Mouse (Mus musculus) CH12.LX (cell line): Measurements from ENCODE around the gene Gm9964. TPM values are rescaled to one million over a fixed set of nuclear protein-coding genes. Genes with fewer than 3 reads are reported as not detected.

Experiments
- DNase-seq: peaks from one replicate; pipeline ENCODE4 v3.0.0-alpha.2; 2013; ENCODE audit errors: extremely low read depth
- H3K27ac ChIP-seq: 2 replicates; pipeline ENCODE4 v1.5.1; 2012; ENCODE audit warnings: low read depth, mild to moderate bottlenecking, control low read depth, moderate library complexity; ENCODE audit not compliant: insufficient read depth
- H3K27me3 ChIP-seq: replicated peaks from 2 replicates; pipeline ENCODE3; 2012; ENCODE audit warnings: inconsistent platforms
- H3K36me3 ChIP-seq, 2 experiments: replicated peaks in 1 of 2; 2 replicates each; pipeline versions ENCODE3 to v1.6.1; 2012; ENCODE audit warnings: inconsistent platforms in 1 of 2, low read length in 1 of 2, mild to moderate bottlenecking in 1 of 2, mixed read lengths in 1 of 2, moderate library complexity in 1 of 2; ENCODE audit not compliant: control insufficient read depth in 1 of 2, insufficient read depth in 1 of 2
- H3K4me1 ChIP-seq, 2 experiments: 2 replicates each; pipeline ENCODE4 v1.6.1; 2012; ENCODE audit warnings: inconsistent platforms in 1 of 2, moderate library complexity in 1 of 2; ENCODE audit not compliant: insufficient read depth in 2 of 2, control insufficient read depth in 1 of 2
- H3K4me2 ChIP-seq: 2 replicates; pipeline ENCODE4 v1.6.1; 2012; ENCODE audit warnings: low read depth, mild to moderate bottlenecking, control low read depth; ENCODE audit not compliant: poor library complexity, insufficient read depth, severe bottlenecking
- H3K4me3 ChIP-seq, 3 experiments: fragments of 150-350 bp in 1 of 3; sonication (generic) in 1 of 3; replicated peaks in 1 of 3; 2 replicates each; pipeline versions ENCODE3 to v1.5.1; 2011 to 2012; ENCODE audit warnings: low read depth in 2 of 3, low read length in 2 of 3, mild to moderate bottlenecking in 2 of 3, moderate library complexity in 2 of 3, control low read depth in 1 of 3, improper control_type of control experiment in 1 of 3, inconsistent platforms in 1 of 3, mixed read lengths in 1 of 3; ENCODE audit not compliant: poor library complexity in 1 of 3
- H3K79me2 ChIP-seq: replicated peaks from 2 replicates; pipeline ENCODE4 v1.6.1; 2012; ENCODE audit warnings: mild to moderate bottlenecking, moderate library complexity; ENCODE audit not compliant: control insufficient read depth, poor library complexity, insufficient read depth, severe bottlenecking; ENCODE audit errors: extremely low read depth
- H3K9ac ChIP-seq: 2 replicates; pipeline ENCODE4 v1.6.1; 2012; ENCODE audit warnings: low read depth, mild to moderate bottlenecking, control low read depth, moderate library complexity; ENCODE audit not compliant: insufficient read depth
- H3K9me3 ChIP-seq: replicated peaks from 2 replicates; pipeline ENCODE3; 2012; ENCODE audit warnings: low read length, inconsistent platforms, mixed read lengths
- BHLHE40 ChIP-seq: IDR thresholded peaks from 2 replicates; pipeline ENCODE4 v1.6.1; 2011; ENCODE audit warnings: mild to moderate bottlenecking, low read depth, low read length, improper control_type of control experiment
- CHD1 ChIP-seq: IDR thresholded peaks from 2 replicates; pipeline ENCODE4 v1.6.1; 2012; ENCODE audit warnings: low read depth, low read length, improper control_type of control experiment, inconsistent platforms
- CHD2 ChIP-seq: IDR thresholded peaks from 2 replicates; pipeline ENCODE4 v1.6.1; 2011; ENCODE audit warnings: low read length, improper control_type of control experiment
- CTCF ChIP-seq, 2 experiments: IDR thresholded peaks in 1 of 2; conservative IDR thresholded peaks in 1 of 2; 2 replicates each; pipeline ENCODE4 v1.5.1; 2011 to 2012; ENCODE audit warnings: low read depth in 2 of 2, low read length in 2 of 2, improper control_type of control experiment in 1 of 2, inconsistent platforms in 1 of 2, mild to moderate bottlenecking in 1 of 2, moderate library complexity in 1 of 2
- E2F4 ChIP-seq: IDR thresholded peaks from 2 replicates; pipeline ENCODE4 v1.6.1; 2011; ENCODE audit warnings: low read depth, low read length, improper control_type of control experiment; ENCODE audit not compliant: insufficient replicate concordance
- ELF1 ChIP-seq: IDR thresholded peaks from 2 replicates; pipeline ENCODE4 v1.6.1; 2014; ENCODE audit warnings: low read depth, mild to moderate bottlenecking, inconsistent platforms, low read length, improper control_type of control experiment
- EP300 ChIP-seq: IDR thresholded peaks from 2 replicates; pipeline ENCODE4 v1.6.1; 2011; ENCODE audit warnings: low read length, improper control_type of control experiment
- ETS1 ChIP-seq: conservative IDR thresholded peaks from 2 replicates; pipeline ENCODE4 v1.6.1; 2012; ENCODE audit warnings: low read depth, mild to moderate bottlenecking, inconsistent platforms, low read length, improper control_type of control experiment, moderate library complexity
- GABPA ChIP-seq: IDR thresholded peaks from 2 replicates; pipeline ENCODE4 v1.6.1; 2012; ENCODE audit warnings: low read depth, low read length, improper control_type of control experiment, inconsistent platforms; ENCODE audit not compliant: insufficient replicate concordance
- JUN ChIP-seq: IDR thresholded peaks from 2 replicates; pipeline ENCODE4 v1.6.1; 2011; ENCODE audit warnings: low read depth, mild to moderate bottlenecking, low read length, improper control_type of control experiment, moderate library complexity; ENCODE audit not compliant: insufficient read depth
- JUND ChIP-seq: conservative IDR thresholded peaks from 2 replicates; pipeline ENCODE4 v1.6.1; 2011; ENCODE audit warnings: low read depth, low read length, improper control_type of control experiment
- KAT2A ChIP-seq: IDR thresholded peaks from 2 replicates; pipeline ENCODE4 v1.6.1; 2012; ENCODE audit warnings: low read length, improper control_type of control experiment, inconsistent platforms; ENCODE audit not compliant: insufficient replicate concordance
- MAFK ChIP-seq: IDR thresholded peaks from 2 replicates; pipeline ENCODE4 v1.6.1; 2011; ENCODE audit warnings: low read length, improper control_type of control experiment; ENCODE audit not compliant: insufficient replicate concordance
- MAX ChIP-seq: IDR thresholded peaks from 2 replicates; pipeline ENCODE4 v1.6.1; 2011; ENCODE audit warnings: low read length, improper control_type of control experiment
- MEF2A ChIP-seq: IDR thresholded peaks from 2 replicates; pipeline ENCODE4 v1.6.1; 2014; ENCODE audit warnings: low read depth, mild to moderate bottlenecking, inconsistent platforms, low read length, improper control_type of control experiment, borderline replicate concordance
- MXI1 ChIP-seq: IDR thresholded peaks from 2 replicates; pipeline ENCODE4 v1.6.1; 2011; ENCODE audit warnings: mild to moderate bottlenecking, low read depth, low read length, improper control_type of control experiment
- MYC ChIP-seq: IDR thresholded peaks from 2 replicates; pipeline ENCODE4 v1.6.1; 2011; ENCODE audit warnings: low read depth, mild to moderate bottlenecking, improper control_type of control experiment, low read length
- NELFE ChIP-seq: IDR thresholded peaks from 2 replicates; pipeline ENCODE4 v1.6.1; 2011; ENCODE audit warnings: low read depth, low read length, improper control_type of control experiment
- NRF1 ChIP-seq: IDR thresholded peaks from 2 replicates; pipeline ENCODE4 v1.6.1; 2014; ENCODE audit warnings: low read depth, mild to moderate bottlenecking, inconsistent platforms, low read length, improper control_type of control experiment, moderate library complexity
- PAX5 ChIP-seq: IDR thresholded peaks from 2 replicates; pipeline ENCODE4 v1.6.1; 2012; ENCODE audit warnings: low read length, inconsistent platforms, mixed read lengths
- POLR2A ChIP-seq: IDR thresholded peaks from 2 replicates; pipeline ENCODE4 v1.6.1; 2011; ENCODE audit warnings: low read depth, mild to moderate bottlenecking, improper control_type of control experiment, low read length
- POLR2AphosphoS2 ChIP-seq: IDR thresholded peaks from 2 replicates; pipeline ENCODE4 v1.6.1; 2011; ENCODE audit warnings: low read depth, low read length, improper control_type of control experiment
- RAD21 ChIP-seq: IDR thresholded peaks from 2 replicates; pipeline ENCODE4 v1.6.1; 2011; ENCODE audit warnings: low read depth, mild to moderate bottlenecking, low read length, improper control_type of control experiment, moderate library complexity
- SIN3A ChIP-seq: IDR thresholded peaks from 2 replicates; pipeline ENCODE4 v1.6.1; 2012; ENCODE audit warnings: low read length, improper control_type of control experiment, inconsistent platforms
- SMC3 ChIP-seq: IDR thresholded peaks from 2 replicates; pipeline ENCODE4 v1.6.1; 2011; ENCODE audit warnings: low read depth, low read length, improper control_type of control experiment
- TBP ChIP-seq: conservative IDR thresholded peaks from 2 replicates; pipeline ENCODE4 v1.6.1; 2011; ENCODE audit warnings: low read depth, low read length, improper control_type of control experiment
- TCF12 ChIP-seq: IDR thresholded peaks from 2 replicates; pipeline ENCODE4 v1.6.1; 2014; ENCODE audit warnings: low read depth, mild to moderate bottlenecking, inconsistent platforms, low read length, improper control_type of control experiment
- UBTF ChIP-seq: IDR thresholded peaks from 2 replicates; pipeline ENCODE4 v1.6.1; 2012; ENCODE audit warnings: low read depth, mild to moderate bottlenecking, inconsistent platforms, low read length, improper control_type of control experiment, moderate library complexity
- USF1 ChIP-seq: IDR thresholded peaks from 2 replicates; pipeline ENCODE4 v1.6.1; 2014; ENCODE audit warnings: low read depth, mild to moderate bottlenecking, inconsistent platforms, low read length, improper control_type of control experiment
- USF2 ChIP-seq: conservative IDR thresholded peaks from 2 replicates; pipeline ENCODE4 v1.6.1; 2011; ENCODE audit warnings: low read depth, low read length, improper control_type of control experiment
- ZC3H11A ChIP-seq: IDR thresholded peaks from 2 replicates; pipeline ENCODE4 v1.6.1; 2012; ENCODE audit warnings: low read depth, mild to moderate bottlenecking, inconsistent platforms, low read length, improper control_type of control experiment
- ZKSCAN1 ChIP-seq: IDR thresholded peaks from 2 replicates; pipeline ENCODE4 v1.6.1; 2012; ENCODE audit warnings: low read depth, inconsistent platforms, low read length, improper control_type of control experiment, borderline replicate concordance
- ZMIZ1 ChIP-seq: IDR thresholded peaks from 2 replicates; pipeline ENCODE4 v1.6.1; 2012; ENCODE audit warnings: low read depth, mild to moderate bottlenecking, inconsistent platforms, low read length, improper control_type of control experiment
- ZNF384 ChIP-seq: IDR thresholded peaks from 2 replicates; pipeline ENCODE4 v1.6.1; 2012; ENCODE audit warnings: low read depth, low read length, improper control_type of control experiment, inconsistent platforms
- dilution Hi-C: fragments of 300-500 bp; cut with MboI; formaldehyde crosslinking; loops from 2 replicates; pipeline ENCODE4 v1.14.3; 2020; ENCODE audit warnings: low sequenced_read_pairs; ENCODE audit not compliant: extremely low pct_unique_long_range_greater_than_20kb, extremely low pct_ligation_motif_present
- in situ Hi-C: fragments of 300-500 bp; cut with MboI; formaldehyde crosslinking; loops from 3 replicates; pipeline ENCODE4 v1.14.3; 2019; ENCODE audit warnings: low sequenced_read_pairs, low pct_ligation_motif_present, low pct_unique_long_range_greater_than_20kb, mixed read lengths
- polyA plus RNA-seq: library from polyadenylated mRNA; unstranded; fragments of >175 nt; gene quantifications from 2 replicates; pipeline ENCODE4 v1.2.1, GENCODE M21; 2012; ENCODE audit warnings: low read depth; ENCODE audit not compliant: insufficient read length
- total RNA-seq, 2 experiments: library from RNA; depleted of rRNA; stranded (reverse); fragments of 300-350 nt in 1 of 2; fragments of >200 nt in 1 of 2; gene quantifications; 2 replicates each; pipeline ENCODE4 v1.2.3; 2012 to 2014

Gm9964 gene
- total and polyA plus RNA-seq, 3 experiments, result not detected

GRCm38 (mm10) chr11:79339808-79340781 is 43.4 kb upstream of the Gm9964 start (continued):
- no peak for TF ChIP-seq GABPA
- TF ChIP-seq RAD21, result no peak
- TF ChIP-seq ZC3H11A, result no peak
- TF ChIP-seq KAT2A, result no peak

GRCm38 (mm10) chr11:79339234-79339807 is 42.6 kb upstream of the Gm9964 start, which contains the start of gene Nf1:
Gene Nf1, plus strand, starts transcription at chr11:79339693.
- Histone ChIP-seq H3K36me3 (peaks cover 0 to 16% of the 10 kb centered on the region in 2 experiments), H3K27ac (no peak within 1 kb of the TSS), H3K9ac (peak within 1 kb of the TSS; percentile 85), H3K27me3 (no peaks in the 10 kb centered on the region), H3K4me1 (peaks cover 2 to 19% of the 10 kb centered on the region in 2 experiments; a peak in 3 of 4 replicates), H3K4me3 (peak within 1 kb of the TSS; percentile 72 to 78 (median 73)), H3K9me3 (peaks cover 5% of the 10 kb centered on the region), H3K79me2 (peaks cover 4% of the 10 kb centered on the region; the same call in 1 of the 2 replicates), H3K4me2 (peak within 1 kb of the TSS; percentile 73)
- in situ Hi-C loops, result no loop called here
- DNase-seq, result peak; percentile 94
- dilution Hi-C loops, result no loop called here
- peak; percentile 70 for TF ChIP-seq JUN
- peak; percentile 52; the same call in 1 of the 2 replicates for TF ChIP-seq POLR2AphosphoS2
- TF ChIP-seq RAD21, result no peak
- no peak for TF ChIP-seq PAX5
- TF ChIP-seq USF1, result no peak
- TF ChIP-seq UBTF, result peak; percentile 76
- TF ChIP-seq CTCF (conservative IDR thresholded peaks at IDR 0.05 in 1 of 2, IDR thresholded peaks at IDR 0.05 in 1 of 2; ENCODE audit: low read depth in 2 of 2, low read length in 2 of 2), result no peak
- no peak for TF ChIP-seq MAFK
- no peak for TF ChIP-seq E2F4
- TF ChIP-seq GABPA, result no peak
- no peak for TF ChIP-seq CHD2
- no peak for TF ChIP-seq BHLHE40
- TF ChIP-seq TBP, result peak; percentile 76
- no peak for TF ChIP-seq USF2
- peak; percentile 78 for TF ChIP-seq ELF1
- peak; percentile 99 for TF ChIP-seq NRF1
- TF ChIP-seq MYC, result no peak
- TF ChIP-seq SIN3A, result no peak
- TF ChIP-seq JUND, result peak; percentile 61
- TF ChIP-seq ZC3H11A, result no peak
- peak; percentile 64 for TF ChIP-seq MXI1
- TF ChIP-seq MAX, result 0 out of 2 replicates have a peak, but pooled peaks have one; percentile 14
- no peak for TF ChIP-seq SMC3
- TF ChIP-seq TCF12, result peak; percentile 70
- TF ChIP-seq ZNF384, result no peak
- TF ChIP-seq MEF2A, result 0 out of 2 replicates have a peak, but pooled peaks have one; percentile 16
- no peak for TF ChIP-seq ZKSCAN1
- TF ChIP-seq NELFE, result peak; percentile 73
- TF ChIP-seq ETS1, result peak; percentile 10; the same call in 1 of the 2 replicates
- peak; percentile 87 for TF ChIP-seq POLR2A
- no peak for TF ChIP-seq CHD1
- no peak for TF ChIP-seq KAT2A
- TF ChIP-seq EP300, result no peak
- TF ChIP-seq ZMIZ1, result peak; percentile 42; the same call in 1 of the 2 replicates
